Mouse (Mus musculus) liver, adult 2 months (tissue): Measurements from ENCODE around the gene Klhl31.

ENCODE experiments used
- CTCF ChIP-seq: fragments of 200-500 bp; IDR thresholded peaks from 2 replicates; pipeline ENCODE4 v1.5.1; 2011; ENCODE audit warnings: low read depth, low read length, control low read depth
- POLR2A ChIP-seq: fragments of 200-500 bp; IDR thresholded peaks from 2 replicates; pipeline ENCODE4 v1.6.1; 2011; ENCODE audit warnings: low read length, control low read depth; ENCODE audit not compliant: insufficient read depth; ENCODE audit errors: extremely low read depth

DNA sequence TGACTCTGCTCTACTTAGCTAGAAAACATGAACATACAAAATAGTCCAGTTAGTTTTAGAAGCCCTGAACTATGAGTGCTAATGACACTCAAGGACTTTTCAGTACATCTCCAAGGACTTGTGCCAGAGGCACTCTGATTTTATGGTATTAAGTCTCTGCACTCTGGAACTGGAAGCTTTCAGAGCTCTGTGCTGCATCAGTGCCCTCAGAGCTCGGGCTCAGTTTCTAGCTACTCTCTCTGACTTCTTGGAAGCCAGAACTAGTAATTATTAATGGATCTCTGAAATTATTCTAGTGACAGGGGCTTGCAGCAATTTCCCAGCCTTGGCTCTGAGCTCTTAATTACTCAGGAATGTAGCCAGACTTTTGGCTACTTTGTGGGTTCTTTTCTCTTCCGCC is 37.7 kb downstream of the Klhl31 start:
- TF ChIP-seq CTCF (no peak), POLR2A (no peak)
